Mouse (Mus musculus) midbrain, embryonic 11.5 days (tissue): ENCODE measurements around the gene Podxl2. TPM values are rescaled to one million over a fixed set of nuclear protein-coding genes. Genes with fewer than 3 reads are reported as not detected.
A peak's percentile ranks its signal among the peaks of the same experiment; 100 is the strongest.

Source experiments
- ATAC-seq: fragments of 200-750 bp; cut with Nextera tagmentation; 2 replicates; pipeline ENCODE4 v1.8.0; 2017; ENCODE audit warnings: moderate TSS enrichment, moderate library complexity; ENCODE audit not compliant: low FRiP score
- DNase-seq: peaks from one replicate; pipeline ENCODE4 v3.0.0; 2015; ENCODE audit warnings: low spot score; ENCODE audit errors: missing footprints
- H3K27ac ChIP-seq: fragments of 300-500 bp; sonication (generic); 2 replicates; pipeline ENCODE4 v1.5.1; 2014; ENCODE audit warnings: low read depth, low read length
- H3K27me3 ChIP-seq: fragments of 300-500 bp; sonication (generic); 2 replicates; pipeline ENCODE4 v1.6.1; 2014; ENCODE audit warnings: mild to moderate bottlenecking, low read length, moderate library complexity, mixed read lengths; ENCODE audit not compliant: control insufficient read depth, insufficient read depth
- H3K36me3 ChIP-seq: fragments of 300-500 bp; sonication (generic); 2 replicates; pipeline ENCODE4 v1.6.1; 2014; ENCODE audit warnings: mild to moderate bottlenecking, low read length, moderate library complexity, mixed read lengths; ENCODE audit not compliant: control insufficient read depth, insufficient read depth
- H3K4me1 ChIP-seq: fragments of 300-500 bp; sonication (generic); 2 replicates; pipeline ENCODE4 v1.6.1; 2014; ENCODE audit warnings: low read length; ENCODE audit not compliant: control insufficient read depth, insufficient read depth
- H3K4me2 ChIP-seq: fragments of 300-500 bp; sonication (generic); 2 replicates; pipeline ENCODE4 v1.6.1; 2014; ENCODE audit warnings: mild to moderate bottlenecking, moderate library complexity
- H3K4me3 ChIP-seq: fragments of 300-500 bp; sonication (generic); 2 replicates; pipeline ENCODE4 v1.5.1; 2014; ENCODE audit warnings: low read depth, low read length
- H3K9ac ChIP-seq: fragments of 300-500 bp; sonication (generic); 2 replicates; pipeline ENCODE4 v1.6.1; 2014; ENCODE audit warnings: low read length
- H3K9me3 ChIP-seq: fragments of 300-500 bp; sonication (generic); 2 replicates; pipeline ENCODE4 v1.6.1; 2016; ENCODE audit warnings: low read length; ENCODE audit not compliant: control insufficient read depth
- WGBS: fragments of 180-500 bp; shearing (Covaris S2); extraction: QIAGEN DNeasy Blood & Tissue Kit; methylation state at CpG from one replicate; pipeline ENCODE4 v1.1.7; 2014; 5-methylcytosine and 5-hydroxymethylcytosine counted together
- polyA plus RNA-seq: library from polyadenylated mRNA; unstranded; fragments of >200 nt; fragmentation: Nextera tagmentation; extraction: Ambion mirVana; gene quantifications from 2 replicates; pipeline ENCODE4 v1.2.1, GENCODE M21; 2014

Gene Podxl2
- polyA plus RNA-seq, 1 experiment from 2014 or later: 118 TPM

GRCm38 (mm10) chr6:88838613-88839012 is 36.2 kb downstream of the Podxl2 start:
- no peak overlapping the region for H3K9ac ChIP-seq
- DNase-seq: no peak
- H3K4me1 ChIP-seq: peaks cover 13% of the 10 kb centered on the region
- H3K4me2 ChIP-seq: no peak overlapping the region
- WGBS: 90% methylated on average over 10 of the region's 10 CpGs
- no peak for ATAC-seq
- H3K27ac ChIP-seq: no peak overlapping the region
- no peaks in the 10 kb centered on the region for H3K9me3 ChIP-seq
- H3K4me3 ChIP-seq: no peak overlapping the region
- no peaks in the 10 kb centered on the region for H3K27me3 ChIP-seq
- no peaks in the 10 kb centered on the region for H3K36me3 ChIP-seq

GRCm38 (mm10) chr6:88837999-88838398 is 36.8 kb downstream of the Podxl2 start:
- H3K4me3 ChIP-seq: no peak overlapping the region
- no peak overlapping the region for H3K27ac ChIP-seq
- H3K4me2 ChIP-seq: no peak overlapping the region
- H3K4me1 ChIP-seq: peaks cover 12% of the 10 kb centered on the region
- 90% methylated on average over 12 of the region's 12 CpGs for WGBS
- H3K36me3 ChIP-seq: no peaks in the 10 kb centered on the region
- no peaks in the 10 kb centered on the region for H3K9me3 ChIP-seq
- H3K27me3 ChIP-seq: no peaks in the 10 kb centered on the region
- H3K9ac ChIP-seq: no peak overlapping the region
- ATAC-seq: no peak
- DNase-seq: no peak

GRCm38 (mm10) chr6:88836178-88836819 is 38.5 kb downstream of the Podxl2 start:
- Histone ChIP-seq H3K9ac (no peak overlapping the region), H3K27ac (no peak overlapping the region), H3K27me3 (no peaks in the 10 kb centered on the region), H3K9me3 (no peaks in the 10 kb centered on the region), H3K4me1 (peaks cover 8% of the 10 kb centered on the region), H3K4me3 (no peak overlapping the region), H3K4me2 (no peak overlapping the region), H3K36me3 (no peaks in the 10 kb centered on the region)
- WGBS: 90% methylated on average over 28 of the region's 28 CpGs
- no peak for ATAC-seq
- DNase-seq: no peak

GRCm38 (mm10) chr6:88835047-88835446 is 39.8 kb downstream of the Podxl2 start:
- no peak for DNase-seq
- Histone ChIP-seq H3K4me3 (no peak overlapping the region), H3K4me2 (no peak overlapping the region), H3K9me3 (no peaks in the 10 kb centered on the region), H3K4me1 (no peaks in the 10 kb centered on the region), H3K36me3 (no peaks in the 10 kb centered on the region), H3K27me3 (no peaks in the 10 kb centered on the region), H3K27ac (no peak overlapping the region), H3K9ac (no peak overlapping the region)
- ATAC-seq: no peak
- 74% methylated on average over 5 of the region's 5 CpGs for WGBS

- Histone ChIP-seq H3K27ac (no peak overlapping the region), H3K36me3 (no peaks in the 10 kb centered on the region), H3K27me3 (no peaks in the 10 kb centered on the region), H3K4me1 (no peaks in the 10 kb centered on the region), H3K4me3 (no peak overlapping the region), H3K9me3 (no peaks in the 10 kb centered on the region), H3K9ac (no peak overlapping the region), H3K4me2 (no peak overlapping the region)
- 93% methylated on average over 5 of the region's 5 CpGs for WGBS
- DNase-seq: no peak
- ATAC-seq: no peak
These were observed 41.3 kb downstream of the Podxl2 start for GRCm38 (mm10) chr6:88833340-88834140.

DNA sequence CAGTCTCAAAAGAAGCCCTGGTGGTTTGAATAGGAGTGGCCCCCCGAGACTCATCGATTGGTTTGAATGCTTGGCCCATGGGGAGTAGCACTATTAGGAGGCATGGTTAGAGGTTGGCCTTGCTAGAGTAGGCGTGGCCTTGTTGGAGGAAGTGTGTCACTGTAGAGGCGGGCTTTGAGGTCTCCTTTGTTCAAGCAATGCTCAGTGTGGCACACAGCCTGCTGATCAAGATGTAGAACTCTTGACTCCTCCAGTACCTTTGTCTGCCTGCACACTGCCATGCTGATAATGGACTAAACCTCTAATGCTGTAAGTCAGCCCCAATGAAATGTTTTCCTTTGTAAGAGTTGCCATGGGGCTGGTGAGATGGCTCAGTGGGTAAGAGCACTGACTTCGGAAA is 42.2 kb downstream of the Podxl2 start:
- ATAC-seq: peak; percentile 52
- H3K4me2 ChIP-seq: no peak overlapping the region
- H3K4me3 ChIP-seq: no peak overlapping the region
- H3K27ac ChIP-seq: no peak overlapping the region
- H3K9ac ChIP-seq: no peak overlapping the region
- no peaks in the 10 kb centered on the region for H3K9me3 ChIP-seq
- DNase-seq: peak; percentile 84
- 77% methylated on average over 5 of the region's 5 CpGs for WGBS
- H3K27me3 ChIP-seq: no peaks in the 10 kb centered on the region
- no peaks in the 10 kb centered on the region for H3K4me1 ChIP-seq
- no peaks in the 10 kb centered on the region for H3K36me3 ChIP-seq

- peak; percentile 92 for DNase-seq
- Histone ChIP-seq H3K4me2 (no peak overlapping the region), H3K27ac (no peak overlapping the region), H3K36me3 (no peaks in the 10 kb centered on the region), H3K4me3 (no peak overlapping the region), H3K4me1 (no peaks in the 10 kb centered on the region), H3K9me3 (no peaks in the 10 kb centered on the region), H3K27me3 (no peaks in the 10 kb centered on the region), H3K9ac (no peak overlapping the region)
- WGBS: 27% methylated on average over 8 of the region's 8 CpGs
- ATAC-seq: peak; percentile 67
These were observed 43.4 kb downstream of the Podxl2 start for GRCm38 (mm10) chr6:88831456-88831855.

GRCm38 (mm10) chr6:88830112-88830702 is 44.6 kb downstream of the Podxl2 start:
- no peak for DNase-seq
- no peak overlapping the region for H3K4me3 ChIP-seq
- WGBS: 87% methylated on average over 6 of the region's 6 CpGs
- H3K27me3 ChIP-seq: no peaks in the 10 kb centered on the region
- no peaks in the 10 kb centered on the region for H3K36me3 ChIP-seq
- H3K4me1 ChIP-seq: no peaks in the 10 kb centered on the region
- no peak overlapping the region for H3K9ac ChIP-seq
- no peak overlapping the region for H3K4me2 ChIP-seq
- ATAC-seq: no peak
- no peaks in the 10 kb centered on the region for H3K9me3 ChIP-seq
- no peak overlapping the region for H3K27ac ChIP-seq

DNA sequence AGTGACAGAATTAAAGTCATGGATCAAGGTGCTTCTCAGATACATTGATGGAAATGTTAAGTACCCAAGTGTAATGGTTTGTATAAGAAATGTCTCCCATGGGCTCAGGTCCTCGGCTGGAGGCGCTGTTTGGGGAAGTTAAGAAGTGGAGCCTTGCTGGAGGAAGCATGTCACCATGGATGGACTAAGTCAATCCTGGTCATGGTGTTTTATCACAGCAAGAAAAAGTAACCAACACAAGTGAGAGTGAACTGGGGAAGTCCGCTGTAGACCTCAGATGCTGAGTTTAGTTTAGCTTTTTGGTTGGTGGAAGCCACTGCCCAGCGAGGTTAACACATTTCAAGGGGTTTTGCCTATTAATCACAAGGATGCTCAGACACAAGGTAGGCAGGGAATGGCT is 45.3 kb downstream of the Podxl2 start:
- H3K9ac ChIP-seq: no peak overlapping the region
- ATAC-seq: no peak
- H3K27ac ChIP-seq: no peak overlapping the region
- H3K27me3 ChIP-seq: no peaks in the 10 kb centered on the region
- H3K4me3 ChIP-seq: no peak overlapping the region
- H3K4me2 ChIP-seq: no peak overlapping the region
- H3K36me3 ChIP-seq: no peaks in the 10 kb centered on the region
- 91% methylated on average over 4 of the region's 4 CpGs for WGBS
- no peak for DNase-seq
- no peaks in the 10 kb centered on the region for H3K4me1 ChIP-seq
- H3K9me3 ChIP-seq: no peaks in the 10 kb centered on the region
